Mouse (Mus musculus) stomach, embryonic 16.5 days (tissue): ENCODE measurements around the gene Phgr1. TPM values are rescaled to one million over a fixed set of nuclear protein-coding genes. Genes with fewer than 3 reads are reported as not detected.

Experiments used
- ATAC-seq: fragments of 200-750 bp; cut with Nextera tagmentation; 2 replicates; pipeline ENCODE4 v1.8.0; 2017; ENCODE audit warnings: moderate number of reproducible peaks, moderate TSS enrichment; ENCODE audit not compliant: insufficient read depth, low FRiP score
- H3K27ac ChIP-seq: fragments of 300-500 bp; sonication (generic); 2 replicates; pipeline ENCODE4 v1.5.1; 2014; ENCODE audit warnings: low read length
- H3K27me3 ChIP-seq: fragments of 300-500 bp; sonication (generic); 2 replicates; pipeline ENCODE4 v1.6.1; 2014; ENCODE audit warnings: low read length, control low read depth, mixed read lengths; ENCODE audit not compliant: control insufficient read depth, insufficient read depth
- H3K36me3 ChIP-seq: fragments of 300-500 bp; sonication (generic); 2 replicates; pipeline ENCODE4 v1.6.1; 2014; ENCODE audit warnings: low read length; ENCODE audit not compliant: control insufficient read depth, insufficient read depth
- H3K4me1 ChIP-seq: fragments of 300-500 bp; sonication (generic); 2 replicates; pipeline ENCODE4 v1.6.1; 2014; ENCODE audit warnings: low read length, control low read depth, mixed read lengths; ENCODE audit not compliant: control insufficient read depth, insufficient read depth
- H3K4me2 ChIP-seq: fragments of 300-500 bp; sonication (generic); 2 replicates; pipeline ENCODE4 v1.6.1; 2014; ENCODE audit warnings: low read depth, low read length, mixed read lengths
- H3K4me3 ChIP-seq: fragments of 300-500 bp; sonication (generic); replicated peaks from 2 replicates; pipeline ENCODE4 v1.5.1; 2014; ENCODE audit warnings: mild to moderate bottlenecking, low read length
- H3K9ac ChIP-seq: fragments of 300-500 bp; sonication (generic); 2 replicates; pipeline ENCODE4 v1.6.1; 2014; ENCODE audit warnings: low read length
- H3K9me3 ChIP-seq: fragments of 300-500 bp; sonication (generic); replicated peaks from 2 replicates; pipeline ENCODE4 v1.6.1; 2016; ENCODE audit warnings: low read length, control low read depth; ENCODE audit not compliant: control insufficient read depth
- WGBS: fragments of 180-500 bp; shearing (Covaris S2); extraction: QIAGEN DNeasy Blood & Tissue Kit; methylation state at CpG from one replicate; pipeline ENCODE4 v1.1.7; 2014; 5-methylcytosine and 5-hydroxymethylcytosine counted together
- polyA plus RNA-seq: library from polyadenylated mRNA; unstranded; fragments of >200 nt; fragmentation: Nextera tagmentation; extraction: Ambion mirVana; gene quantifications from 2 replicates; pipeline ENCODE4 v1.2.1, GENCODE M21; 2015

The Phgr1 gene
- polyA plus RNA-seq, 1 experiment from 2014 or later = 22.2 TPM

GRCm38 (mm10) chr2:118810861-118811260 lies 38.3 kb downstream of the Phgr1 start:
- H3K4me3 ChIP-seq = no peak overlapping the region
- no peaks in the 10 kb centered on the region for H3K27me3 ChIP-seq
- 16% methylated on average over 2 of the region's 2 CpGs for WGBS
- no peak overlapping the region for H3K27ac ChIP-seq
- H3K4me1 ChIP-seq = peaks cover 12% of the 10 kb centered on the region
- no peaks in the 10 kb centered on the region for H3K9me3 ChIP-seq
- H3K9ac ChIP-seq = no peak overlapping the region
- H3K36me3 ChIP-seq = no peaks in the 10 kb centered on the region
- ATAC-seq = no peak
- no peak overlapping the region for H3K4me2 ChIP-seq

- peaks cover 14% of the 10 kb centered on the region for H3K4me1 ChIP-seq
- H3K27ac ChIP-seq = no peak overlapping the region
- no peaks in the 10 kb centered on the region for H3K36me3 ChIP-seq
- no peak overlapping the region for H3K4me3 ChIP-seq
- H3K9ac ChIP-seq = no peak overlapping the region
- 70% methylated on average over 1 of the region's 1 CpGs for WGBS
- no peak overlapping the region for H3K4me2 ChIP-seq
- no peak for ATAC-seq
- no peaks in the 10 kb centered on the region for H3K9me3 ChIP-seq
- H3K27me3 ChIP-seq = no peaks in the 10 kb centered on the region
These were observed 40.2 kb downstream of the Phgr1 start for GRCm38 (mm10) chr2:118812724-118813123.

GRCm38 (mm10) chr2:118813981-118814836 lies 41.6 kb downstream of the Phgr1 start, which contains the start of gene Knstrn:
TSS of gene Knstrn (plus strand) at chr2:118814003.
- under 1% methylated on average over 49 of the region's 49 CpGs for WGBS
- peak within 1 kb of the TSS; percentile 52 for H3K27ac ChIP-seq
- peak; percentile 94 for ATAC-seq
- peaks cover 14% of the 10 kb centered on the region for H3K4me1 ChIP-seq
- H3K9ac ChIP-seq = peak within 1 kb of the TSS; percentile 85
- peak within 1 kb of the TSS; percentile 83 for H3K4me2 ChIP-seq
- peak within 1 kb of the TSS; percentile 84 for H3K4me3 ChIP-seq
- H3K36me3 ChIP-seq = peaks cover 12% of the 10 kb centered on the region
- no peaks in the 10 kb centered on the region for H3K27me3 ChIP-seq
- H3K9me3 ChIP-seq = no peaks in the 10 kb centered on the region

- WGBS = 91% methylated on average over 5 of the region's 5 CpGs
- no peak overlapping the region for H3K9ac ChIP-seq
- ATAC-seq = no peak
These were observed 50.2 kb downstream of the Phgr1 start for GRCm38 (mm10) chr2:118822800-118823199.

GRCm38 (mm10) chr2:118824396-118824795 lies 51.8 kb downstream of the Phgr1 start:
- Histone ChIP-seq H3K4me1 (no peaks in the 10 kb centered on the region), H3K27me3 (no peaks in the 10 kb centered on the region), H3K4me2 (no peak overlapping the region), H3K9ac (no peak overlapping the region), H3K36me3 (peaks cover 31% of the 10 kb centered on the region), H3K9me3 (0 out of 2 replicates have a peak, but pooled peaks cover 3% of the 10 kb centered on the region), H3K27ac (no peak overlapping the region), H3K4me3 (no peak overlapping the region)
- no peak for ATAC-seq
- 96% methylated on average over 4 of the region's 4 CpGs for WGBS

More at GRCm38 (mm10) chr2:118822800-118823199, 50.2 kb downstream of the Phgr1 start:
- 0 out of 2 replicates have a peak, but pooled peaks cover 3% of the 10 kb centered on the region for H3K9me3 ChIP-seq
- H3K36me3 ChIP-seq = peaks cover 45% of the 10 kb centered on the region
- H3K4me1 ChIP-seq = no peaks in the 10 kb centered on the region
- no peaks in the 10 kb centered on the region for H3K27me3 ChIP-seq
- H3K4me3 ChIP-seq = no peak overlapping the region
- no peak overlapping the region for H3K4me2 ChIP-seq
- no peak overlapping the region for H3K27ac ChIP-seq

Other genes starting within 250 kb of the Phgr1 start
- 4.2 and 4.4 TPM in 2 replicates for gene Bmf, start 223.1 kb upstream of the Phgr1 start, polyA plus RNA-seq
- gene Bub1b, start 174.6 kb upstream of the Phgr1 start, polyA plus RNA-seq = 66.2 and 67.4 TPM in 2 replicates
- 5.2 and 5.4 TPM in 2 replicates for gene Pak6, start 109.5 kb upstream of the Phgr1 start, polyA plus RNA-seq
- gene Ankrd63, start 68.8 kb upstream of the Phgr1 start, polyA plus RNA-seq = 0.06 TPM in 2 replicates
- gene Plcb2, start 44.3 kb upstream of the Phgr1 start, polyA plus RNA-seq = 1.4 and 2.0 TPM in 2 replicates
- 26.0 and 28.5 TPM in 2 replicates for gene Inafm2, start 27.0 kb upstream of the Phgr1 start, polyA plus RNA-seq
- 2.9 and 4.0 TPM in 2 replicates for gene Ccdc9b, start 10.1 kb upstream of the Phgr1 start, polyA plus RNA-seq
- 2.1 and 2.5 TPM in 2 replicates for gene Disp2, start 7.0 kb downstream of the Phgr1 start, polyA plus RNA-seq
- gene Knstrn, start 41.2 kb downstream of the Phgr1 start, polyA plus RNA-seq = 75.0 and 86.7 TPM in 2 replicates
- gene Ivd, start 89.2 kb downstream of the Phgr1 start, polyA plus RNA-seq = 64.3 and 65.4 TPM in 2 replicates
- 3.4 and 3.6 TPM in 2 replicates for gene Bahd1, start 127.6 kb downstream of the Phgr1 start, polyA plus RNA-seq
- gene Chst14, start 153.7 kb downstream of the Phgr1 start, polyA plus RNA-seq = 20.1 and 21.1 TPM in 2 replicates